ENCODE assay signal across 20 mouse cellular contexts in genomic region chr14:103509544-103509943, GRCm38 (mm10). TPM values are rescaled to one million over a fixed set of nuclear protein-coding genes. Genes with fewer than 3 reads are reported as not detected.
"Had no signal": no experiment of that assay in that cellular context is flagged by ENCODE, and none has a peak within 500 bp of the region (broad histone marks: within the 10 kb centered on the region; RNA-seq: fewer than 3 reads in every experiment).

No protein-coding gene starts in this region.

- H3K9me3 ChIP-seq: liver, embryonic 13.5 days; lung, embryonic 15.5 days; megakaryocyte, embryonic 14.5 days; midbrain, embryonic 10.5 days; midbrain, embryonic 13.5 days; neural tube, embryonic 13.5 days had no signal

- H3K4me2 ChIP-seq: liver, embryonic 13.5 days; lung, embryonic 15.5 days; midbrain, embryonic 13.5 days; neural tube, embryonic 13.5 days had no signal

- H3K27ac ChIP-seq: kidney, postnatal 0 days; left cerebral cortex, adult 2 months; liver, embryonic 13.5 days; lung, embryonic 15.5 days; midbrain, embryonic 10.5 days; midbrain, embryonic 13.5 days; neural tube, embryonic 13.5 days had no signal

- H3K4me1 ChIP-seq: liver, embryonic 13.5 days; megakaryocyte, embryonic 14.5 days had no signal

- H3K27me3 ChIP-seq: liver, embryonic 13.5 days; lung, embryonic 15.5 days; megakaryocyte, embryonic 14.5 days; midbrain, embryonic 13.5 days; neural tube, embryonic 13.5 days had no signal

- H3K9ac ChIP-seq: liver, embryonic 13.5 days; lung, embryonic 15.5 days; midbrain, embryonic 13.5 days; neural tube, embryonic 13.5 days had no signal

- H3K4me3 ChIP-seq: left cerebral cortex, adult 2 months; liver, embryonic 13.5 days; lung, embryonic 15.5 days; megakaryocyte, embryonic 14.5 days; midbrain, embryonic 10.5 days; midbrain, embryonic 13.5 days; myocyte; neural tube, embryonic 13.5 days had no signal

- DNase-seq: kidney, adult 18-20 months; kidney, adult 9 months; kidney, postnatal 36 days; layer of hippocampus, postnatal 36 days; liver, embryonic 13.5 days; thymus, adult 2 months; thymus, postnatal 25 days had no signal

- ATAC-seq: inflammation-experienced regulatory T-cells, adult 6 months; intestine, embryonic 16.5 days; midbrain, embryonic 13.5 days; midbrain, embryonic 16.5 days had no signal

- H3K36me3 ChIP-seq: liver, embryonic 13.5 days; lung, embryonic 15.5 days; midbrain, embryonic 10.5 days; midbrain, embryonic 13.5 days; neural tube, embryonic 13.5 days had no signal

RNA-seq across cellular contexts. Expression of gene Scel, which starts 3.6 kb away (rescaled TPM):
- polyA plus RNA-seq: liver, adult 2 months; myocyte; small intestine, adult 2 months had no signal
